Mouse (Mus musculus): ENCODE results near the gene Slc12a9. TPM values are rescaled to one million over a fixed set of nuclear protein-coding genes. Genes with fewer than 3 reads are reported as not detected.
A peak's percentile ranks its signal among the peaks of the same experiment; 100 is the strongest.

Slc12a9 gene
- total and polyA plus RNA-seq, 2 experiments from 2014 or later, result 18.4 to 21.8 TPM

- DNase-seq, result peak; percentile 13
- TF ChIP-seq CTCF (IDR thresholded peaks at IDR 0.05; ENCODE audit: low read depth), result no peak
- H3K4me3 ChIP-seq (ENCODE audit: low read depth, low read length), result peak overlapping the region; percentile 71
- no peaks in the 10 kb centered on the region for H3K27me3 ChIP-seq (ENCODE audit: insufficient read depth, low read length)
- peak overlapping the region; percentile 85 for H3K4me2 ChIP-seq (ENCODE audit: low read depth)
- peak overlapping the region; percentile 86 for H3K9ac ChIP-seq
- no peaks in the 10 kb centered on the region for H3K9me3 ChIP-seq (ENCODE audit: low read length)
- H3K36me3 ChIP-seq (ENCODE audit: insufficient read depth), result 0 out of 2 replicates have a peak, but pooled peaks cover 3% of the 10 kb centered on the region
- 15% methylated on average over 15 of the region's 15 CpGs for WGBS
- H3K4me1 ChIP-seq (ENCODE audit: insufficient read depth), result 0 out of 2 replicates have a peak, but pooled peaks cover 7% of the 10 kb centered on the region
- no peak overlapping the region; the same call in 1 of the 2 replicates for H3K27ac ChIP-seq (ENCODE audit: low read depth, low read length)
- ATAC-seq, result peak; percentile 19
Measured at GRCm38 (mm10) chr5:137332857-137333511, 413 bp downstream of the Slc12a9 start.

- no peak for DNase-seq
- no peak for TF ChIP-seq CTCF (IDR thresholded peaks at IDR 0.05; ENCODE audit: low read depth)
- Histone ChIP-seq H3K27me3 (ENCODE audit: insufficient read depth, low read length) (no peaks in the 10 kb centered on the region), H3K4me1 (ENCODE audit: insufficient read depth) (0 out of 2 replicates have a peak, but pooled peaks cover 7% of the 10 kb centered on the region), H3K36me3 (ENCODE audit: insufficient read depth) (peaks cover 14% of the 10 kb centered on the region; the same call in 1 of the 2 replicates), H3K4me3 (ENCODE audit: low read depth, low read length) (no peak overlapping the region), H3K9ac (no peak overlapping the region), H3K9me3 (ENCODE audit: low read length) (no peaks in the 10 kb centered on the region), H3K27ac (ENCODE audit: low read depth, low read length) (no peak overlapping the region), H3K4me2 (ENCODE audit: low read depth) (no peak overlapping the region)
- WGBS, result 88% methylated on average over 7 of the region's 7 CpGs
- no peak for ATAC-seq
Measured at GRCm38 (mm10) chr5:137330910-137331309, 2.5 kb downstream of the Slc12a9 start.

- ATAC-seq (no peak), DNase-seq (no peak)
- Histone ChIP-seq H3K27me3 (ENCODE audit: insufficient read depth, low read length) (no peaks in the 10 kb centered on the region), H3K4me3 (ENCODE audit: low read depth, low read length) (no peak overlapping the region), H3K9ac (no peak overlapping the region), H3K9me3 (ENCODE audit: low read length) (no peaks in the 10 kb centered on the region), H3K36me3 (ENCODE audit: insufficient read depth) (peaks cover 51% of the 10 kb centered on the region), H3K4me2 (ENCODE audit: low read depth) (no peak overlapping the region), H3K27ac (ENCODE audit: low read depth, low read length) (no peak overlapping the region), H3K4me1 (ENCODE audit: insufficient read depth) (no peaks in the 10 kb centered on the region)
- TF ChIP-seq CTCF (IDR thresholded peaks at IDR 0.05; ENCODE audit: low read depth), result no peak
- 98% methylated on average over 3 of the region's 3 CpGs for WGBS
Measured at GRCm38 (mm10) chr5:137320996-137321395, 12.4 kb downstream of the Slc12a9 start.

- TF ChIP-seq CTCF (IDR thresholded peaks at IDR 0.05; ENCODE audit: low read depth), result no peak
- no peak overlapping the region for H3K4me3 ChIP-seq (ENCODE audit: low read depth, low read length)
- H3K4me2 ChIP-seq (ENCODE audit: low read depth), result no peak overlapping the region
- ATAC-seq, result no peak
- no peak overlapping the region for H3K27ac ChIP-seq (ENCODE audit: low read depth, low read length)
- DNase-seq, result no peak
- H3K36me3 ChIP-seq (ENCODE audit: insufficient read depth), result peaks cover 45% of the 10 kb centered on the region
- H3K27me3 ChIP-seq (ENCODE audit: insufficient read depth, low read length), result no peaks in the 10 kb centered on the region
- H3K9me3 ChIP-seq (ENCODE audit: low read length), result no peaks in the 10 kb centered on the region
- 95% methylated on average over 1 of the region's 1 CpGs for WGBS
- H3K9ac ChIP-seq, result no peak overlapping the region
- H3K4me1 ChIP-seq (ENCODE audit: insufficient read depth), result peaks cover 10% of the 10 kb centered on the region; the same call in 1 of the 2 replicates
Measured at GRCm38 (mm10) chr5:137318570-137318969, 14.8 kb downstream of the Slc12a9 start.

GRCm38 (mm10) chr5:137317361-137317760 lies 16.0 kb downstream of the Slc12a9 start:
- no peak for DNase-seq
- H3K4me2 ChIP-seq (ENCODE audit: low read depth), result no peak overlapping the region
- 93% methylated on average over 8 of the region's 8 CpGs for WGBS
- H3K4me3 ChIP-seq (ENCODE audit: low read depth, low read length), result no peak overlapping the region
- no peak overlapping the region for H3K27ac ChIP-seq (ENCODE audit: low read depth, low read length)
- no peaks in the 10 kb centered on the region for H3K27me3 ChIP-seq (ENCODE audit: insufficient read depth, low read length)
- TF ChIP-seq CTCF (IDR thresholded peaks at IDR 0.05; ENCODE audit: low read depth), result no peak
- peaks cover 45% of the 10 kb centered on the region for H3K36me3 ChIP-seq (ENCODE audit: insufficient read depth)
- no peak overlapping the region for H3K9ac ChIP-seq
- peaks cover 10% of the 10 kb centered on the region; the same call in 1 of the 2 replicates for H3K4me1 ChIP-seq (ENCODE audit: insufficient read depth)
- H3K9me3 ChIP-seq (ENCODE audit: low read length), result no peaks in the 10 kb centered on the region
- ATAC-seq, result no peak

- Histone ChIP-seq H3K4me2 (ENCODE audit: low read depth) (no peak overlapping the region), H3K9ac (no peak overlapping the region), H3K27ac (ENCODE audit: low read depth, low read length) (no peak overlapping the region), H3K4me3 (ENCODE audit: low read depth, low read length) (no peak overlapping the region), H3K4me1 (ENCODE audit: insufficient read depth) (peaks cover 10% of the 10 kb centered on the region; the same call in 1 of the 2 replicates), H3K27me3 (ENCODE audit: insufficient read depth, low read length) (no peaks in the 10 kb centered on the region), H3K9me3 (ENCODE audit: low read length) (no peaks in the 10 kb centered on the region), H3K36me3 (ENCODE audit: insufficient read depth) (peaks cover 34% of the 10 kb centered on the region)
- TF ChIP-seq CTCF (IDR thresholded peaks at IDR 0.05; ENCODE audit: low read depth), result peak; percentile 45; the same call in 1 of the 2 replicates
- ATAC-seq (no peak), DNase-seq (peak; percentile 10)
- WGBS, result 45% methylated on average over 30 of the region's 30 CpGs
Measured at GRCm38 (mm10) chr5:137315084-137315903, 18.1 kb downstream of the Slc12a9 start.

Measured in forebrain, postnatal 0 days (tissue).